In genomic region chr1:74000191-74000651, GRCm38 (mm10) we compare ENCODE assay signal across 8 mouse cellular contexts.
DNase-seq lines count a peak whose midpoint lies in the region; ATAC-seq and TF ChIP-seq lines count a peak whose summit lies in the region.

No protein-coding gene starts in this region.

- TF ChIP-seq EP300 in lung, postnatal 0 days (IDR thresholded peaks at IDR 0.05), result no peak

- H3K4me3 ChIP-seq in hindbrain, embryonic 14.5 days (replicated peaks; ENCODE audit: low read length), result no peak overlapping the region
- no peak overlapping the region for H3K4me3 ChIP-seq in hindbrain, embryonic 16.5 days (ENCODE audit: low read length)
- H3K4me3 ChIP-seq in kidney, embryonic 14.5 days (ENCODE audit: low read length), result no peak overlapping the region
- H3K4me3 ChIP-seq in lung, postnatal 0 days (ENCODE audit: low read depth, low read length), result no peak overlapping the region

- TF ChIP-seq CTCF in lung, postnatal 0 days (IDR thresholded peaks at IDR 0.05), result no peak

- H3K9ac ChIP-seq in hindbrain, embryonic 14.5 days, result no peak overlapping the region
- no peak overlapping the region for H3K9ac ChIP-seq in hindbrain, embryonic 16.5 days (ENCODE audit: low read depth, low read length)
- H3K9ac ChIP-seq in kidney, embryonic 14.5 days (ENCODE audit: low read depth, low read length), result 0 out of 2 replicates have a peak overlapping the region, but pooled peaks have one; percentile 8
- no peak overlapping the region for H3K9ac ChIP-seq in lung, postnatal 0 days (replicated peaks; ENCODE audit: low read depth)

- no peaks in the 10 kb centered on the region for H3K4me1 ChIP-seq in hindbrain, embryonic 14.5 days (replicated peaks; ENCODE audit: control insufficient read depth, insufficient read depth, low read length)
- no peaks in the 10 kb centered on the region for H3K4me1 ChIP-seq in hindbrain, embryonic 16.5 days (ENCODE audit: control insufficient read depth, insufficient read depth, low read depth, low read length)
- peaks cover 37% of the 10 kb centered on the region for H3K4me1 ChIP-seq in kidney, embryonic 14.5 days (ENCODE audit: control insufficient read depth, insufficient read depth, low read length)
- H3K4me1 ChIP-seq in lung, postnatal 0 days (ENCODE audit: insufficient read depth, low read depth, low read length), result peaks cover 52% of the 10 kb centered on the region

- H3K27ac ChIP-seq in hindbrain, embryonic 14.5 days, result peak overlapping the region; percentile 47
- H3K27ac ChIP-seq in hindbrain, embryonic 16.5 days (ENCODE audit: low read depth, low read length), result no peak overlapping the region
- peak overlapping the region; percentile 79; the same call in 1 of the 2 replicates for H3K27ac ChIP-seq in kidney, embryonic 14.5 days (ENCODE audit: low read depth, low read length)
- peak overlapping the region; percentile 95 for H3K27ac ChIP-seq in lung, postnatal 0 days (ENCODE audit: low read length)

- WGBS in hindbrain, embryonic 14.5 days, result 15% methylated on average over 5 of the region's 5 CpGs
- WGBS in hindbrain, embryonic 16.5 days, result 24% methylated on average over 5 of the region's 5 CpGs
- WGBS in kidney, embryonic 14.5 days, result 8% methylated on average over 5 of the region's 5 CpGs
- 0% methylated on average over 5 of the region's 5 CpGs for WGBS in lung, postnatal 0 days

- no peaks in the 10 kb centered on the region for H3K27me3 ChIP-seq in hindbrain, embryonic 14.5 days (ENCODE audit: control insufficient read depth, insufficient read depth, low read length)
- no peaks in the 10 kb centered on the region for H3K27me3 ChIP-seq in hindbrain, embryonic 16.5 days (replicated peaks; ENCODE audit: control insufficient read depth, insufficient read depth, low read length)
- no peaks in the 10 kb centered on the region for H3K27me3 ChIP-seq in kidney, embryonic 14.5 days (ENCODE audit: control insufficient read depth, insufficient read depth, low read length)
- no peaks in the 10 kb centered on the region for H3K27me3 ChIP-seq in lung, postnatal 0 days (replicated peaks; ENCODE audit: insufficient read depth, low read length)

- DNase-seq in hindbrain, embryonic 14.5 days (ENCODE audit: low spot score), result no peak
- DNase-seq in forelimb bud, embryonic 11.5 days (ENCODE audit: low read depth, low spot score), result peak; percentile 37
- peak; percentile 71 for DNase-seq in lung, postnatal 0 days (ENCODE audit: low spot score)
- no peak for DNase-seq in layer of hippocampus, adult 9-11 months
- DNase-seq in spleen, adult 12 weeks (ENCODE audit: low spot score), result no peak
- DNase-seq in natural killer cell, adult 2 months (ENCODE audit: low spot score in 2 of 2), result no peak

- no peak for ATAC-seq in hindbrain, embryonic 14.5 days (ENCODE audit: low FRiP score)
- no peak for ATAC-seq in hindbrain, embryonic 16.5 days
- ATAC-seq in kidney, embryonic 14.5 days (ENCODE audit: low FRiP score, low TSS enrichment), result peak; percentile 47
- ATAC-seq in lung, postnatal 0 days, result peak; percentile 5; the same call in 1 of the 2 replicates

- H3K36me3 ChIP-seq in hindbrain, embryonic 14.5 days (replicated peaks; ENCODE audit: control insufficient read depth, insufficient read depth), result no peaks in the 10 kb centered on the region
- H3K36me3 ChIP-seq in hindbrain, embryonic 16.5 days (ENCODE audit: control insufficient read depth, insufficient read depth, low read length), result no peaks in the 10 kb centered on the region
- H3K36me3 ChIP-seq in kidney, embryonic 14.5 days (ENCODE audit: control insufficient read depth, insufficient read depth, low read length), result peaks cover 9% of the 10 kb centered on the region; the same call in 1 of the 2 replicates
- peaks cover 18% of the 10 kb centered on the region for H3K36me3 ChIP-seq in lung, postnatal 0 days (ENCODE audit: insufficient read depth, low read length)

- H3K4me2 ChIP-seq in hindbrain, embryonic 14.5 days (replicated peaks), result no peak overlapping the region
- no peak overlapping the region for H3K4me2 ChIP-seq in hindbrain, embryonic 16.5 days (ENCODE audit: low read length)
- H3K4me2 ChIP-seq in kidney, embryonic 14.5 days (replicated peaks; ENCODE audit: low read depth, low read length), result no peak overlapping the region
- H3K4me2 ChIP-seq in lung, postnatal 0 days (replicated peaks; ENCODE audit: low read depth, low read length), result no peak overlapping the region

- H3K9me3 ChIP-seq in hindbrain, embryonic 14.5 days (ENCODE audit: control insufficient read depth, low read length), result no peaks in the 10 kb centered on the region
- no peaks in the 10 kb centered on the region for H3K9me3 ChIP-seq in hindbrain, embryonic 16.5 days (ENCODE audit: control insufficient read depth, low read length)
- H3K9me3 ChIP-seq in kidney, embryonic 14.5 days (ENCODE audit: control insufficient read depth, low read length), result no peaks in the 10 kb centered on the region
- H3K9me3 ChIP-seq in lung, postnatal 0 days (ENCODE audit: low read length), result no peaks in the 10 kb centered on the region

Comparison
In these comparisons a context has a peak if more than half of its experiments do, and no peak if none do; other contexts are left out.
1. ATAC-seq: peak in kidney, embryonic 14.5 days (single experiment) and lung, postnatal 0 days (single experiment); none in hindbrain, embryonic 14.5 days (single experiment) and hindbrain, embryonic 16.5 days (single experiment).
2. DNase-seq: peak in forelimb bud, embryonic 11.5 days (single experiment) and lung, postnatal 0 days (single experiment); none in hindbrain, embryonic 14.5 days (single experiment), layer of hippocampus, adult 9-11 months (single experiment), spleen, adult 12 weeks (single experiment) and natural killer cell, adult 2 months (0 of 2).